Mouse (Mus musculus): ENCODE measurements at regions not wholly inside any gene's neighbourhood (a gene's known extent, or its start where the extent isn't known, plus 50 kb on each side); places are given as distances from the start of the nearest gene placed in this dataset.

DNA sequence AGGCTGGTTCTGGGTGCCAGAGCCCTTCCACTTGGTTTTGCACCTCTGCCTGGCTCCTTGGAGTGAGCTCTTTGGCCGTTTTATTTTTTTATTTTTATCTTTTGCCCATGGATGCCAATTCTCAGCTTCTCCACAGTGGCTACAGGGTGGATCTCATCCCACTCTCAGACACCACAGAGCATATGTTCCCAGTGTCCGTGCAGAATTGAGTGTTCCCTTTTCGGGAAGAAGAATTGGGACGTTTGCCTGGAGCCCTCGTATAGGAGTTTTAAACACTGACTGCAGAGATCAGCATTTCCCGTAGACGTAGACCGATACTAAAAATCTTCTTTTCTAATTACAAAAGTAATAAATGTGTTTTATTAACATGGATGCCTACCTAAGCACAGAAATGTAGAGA, 53.1 kb upstream of the Exoc6 start:
- ATAC-seq (no peak), DNase-seq (ENCODE audit: low spot score) (no peak)
- TF ChIP-seq CTCF (IDR thresholded peaks at IDR 0.05) = no peak
- TF ChIP-seq EP300 (IDR thresholded peaks at IDR 0.05) = no peak
- no peak overlapping the region for H3K27ac ChIP-seq (ENCODE audit: low read length)
- no peak overlapping the region for H3K9ac ChIP-seq (replicated peaks; ENCODE audit: low read depth)
- H3K4me2 ChIP-seq (replicated peaks; ENCODE audit: low read depth, low read length) = no peak overlapping the region
- no peaks in the 10 kb centered on the region for H3K36me3 ChIP-seq (ENCODE audit: insufficient read depth, low read length)
- H3K9me3 ChIP-seq (ENCODE audit: low read length) = no peaks in the 10 kb centered on the region
- no peaks in the 10 kb centered on the region for H3K27me3 ChIP-seq (replicated peaks; ENCODE audit: insufficient read depth, low read length)
- H3K4me1 ChIP-seq (ENCODE audit: insufficient read depth, low read depth, low read length) = no peaks in the 10 kb centered on the region; the same call in 1 of the 2 replicates
- WGBS = 92% methylated on average over 8 of the region's 8 CpGs
- H3K4me3 ChIP-seq (ENCODE audit: low read depth, low read length) = no peak overlapping the region

DNA sequence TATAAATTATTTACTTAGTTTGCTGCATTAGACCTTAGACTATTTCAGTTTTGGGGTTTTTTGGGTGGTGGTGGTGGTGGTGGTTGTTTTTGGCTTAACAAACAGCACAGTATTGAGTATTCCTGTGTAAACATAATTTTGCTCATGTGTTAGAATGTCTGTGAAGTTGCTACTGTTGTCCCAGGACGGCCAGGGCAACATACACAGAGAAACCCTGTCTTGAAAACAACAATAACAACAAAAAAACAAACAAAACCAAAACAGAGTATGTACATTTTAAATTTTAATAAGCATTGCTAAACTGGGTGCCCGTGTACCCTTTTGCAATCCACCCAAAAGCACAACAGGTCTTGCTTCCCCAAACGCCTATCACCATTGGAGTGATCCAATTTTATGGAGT, 51.8 kb upstream of the Exoc6 start:
- Histone ChIP-seq H3K27ac (ENCODE audit: low read length) (no peak overlapping the region), H3K27me3 (replicated peaks; ENCODE audit: insufficient read depth, low read length) (no peaks in the 10 kb centered on the region), H3K9me3 (ENCODE audit: low read length) (no peaks in the 10 kb centered on the region), H3K4me1 (ENCODE audit: insufficient read depth, low read depth, low read length) (no peaks in the 10 kb centered on the region; the same call in 1 of the 2 replicates), H3K36me3 (ENCODE audit: insufficient read depth, low read length) (no peaks in the 10 kb centered on the region), H3K4me3 (ENCODE audit: low read depth, low read length) (no peak overlapping the region), H3K9ac (replicated peaks; ENCODE audit: low read depth) (no peak overlapping the region), H3K4me2 (replicated peaks; ENCODE audit: low read depth, low read length) (no peak overlapping the region)
- ATAC-seq = no peak
- 76% methylated on average over 3 of the region's 3 CpGs for WGBS
- TF ChIP-seq CTCF (IDR thresholded peaks at IDR 0.05) (no peak), EP300 (IDR thresholded peaks at IDR 0.05) (no peak)
- no peak for DNase-seq (ENCODE audit: low spot score)

Data from lung, postnatal 0 days (tissue).